Mouse (Mus musculus): ENCODE data around the gene Nat8l.

Gene Nat8l

GRCm38 (mm10) chr5:34002636-34003035 lies 6.9 kb downstream of the Nat8l start:
- DNase-seq (ENCODE audit: low spot score): no peak

DNA sequence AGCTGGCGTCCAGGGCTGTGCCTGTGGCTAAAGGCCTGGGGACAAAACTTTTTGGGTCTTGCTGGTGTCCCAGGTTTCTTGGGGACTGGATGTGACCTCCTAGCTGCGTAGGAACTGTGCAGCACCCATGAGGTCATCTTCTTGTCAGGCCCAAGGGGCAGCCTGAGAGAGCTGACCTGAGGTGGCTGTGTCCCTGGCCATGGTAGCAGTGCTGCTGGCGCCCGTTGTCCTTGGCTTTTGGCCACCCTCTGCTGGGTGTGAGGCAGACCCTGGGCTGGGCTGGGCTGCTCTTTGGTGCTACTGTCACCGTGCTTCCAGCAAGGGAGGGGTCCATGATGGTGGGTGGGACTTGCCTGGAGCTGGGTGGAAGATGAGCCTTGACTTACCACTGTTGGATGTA lies 8.8 kb downstream of the Nat8l start:
- no peak for DNase-seq (ENCODE audit: low spot score)

DNA sequence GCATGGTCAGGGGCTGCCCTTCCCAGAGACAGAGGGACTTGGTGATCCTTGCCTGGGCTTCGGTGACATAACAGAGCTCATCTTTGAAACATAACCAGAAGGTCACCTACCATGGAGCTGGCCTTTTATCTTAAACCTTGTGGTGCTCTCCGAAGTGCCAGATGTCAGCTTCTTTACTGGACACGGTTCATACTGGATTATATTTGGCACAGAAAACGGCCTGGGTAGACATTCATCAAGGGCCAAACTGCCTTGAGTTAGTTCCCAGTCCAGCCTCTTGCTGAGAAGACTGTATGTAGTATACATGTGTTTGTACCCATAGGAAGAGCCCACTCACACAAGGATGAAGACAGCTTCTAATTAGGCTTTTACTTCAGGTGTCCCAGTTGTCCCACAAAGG lies 11.0 kb downstream of the Nat8l start:
- no peak for DNase-seq (ENCODE audit: low spot score)

GRCm38 (mm10) chr5:34007392-34007941 lies 11.7 kb downstream of the Nat8l start:
- DNase-seq (ENCODE audit: low spot score): no peak

GRCm38 (mm10) chr5:34014652-34015051 lies 18.9 kb downstream of the Nat8l start:
- no peak for DNase-seq (ENCODE audit: low spot score)

GRCm38 (mm10) chr5:34018968-34019367 lies 23.2 kb downstream of the Nat8l start:
- DNase-seq (ENCODE audit: low spot score): no peak

GRCm38 (mm10) chr5:34030101-34030500 lies 34.3 kb downstream of the Nat8l start:
- DNase-seq (ENCODE audit: low spot score): no peak

GRCm38 (mm10) chr5:34031022-34031421 lies 35.2 kb downstream of the Nat8l start:
- DNase-seq (ENCODE audit: low spot score): no peak

GRCm38 (mm10) chr5:34032520-34032919 lies 36.7 kb downstream of the Nat8l start:
- DNase-seq (ENCODE audit: low spot score): no peak
